Mouse (Mus musculus) gastrocnemius, postnatal 25 days (tissue): ENCODE data around the gene Retnla. TPM values are rescaled to one million over a fixed set of nuclear protein-coding genes. Genes with fewer than 3 reads are reported as not detected.

Experiments
- total RNA-seq, 2 experiments: library from RNA; stranded (reverse); gene quantifications; 1 replicate in 1 of 2; 2 replicates in 1 of 2; pipeline ENCODE4 v1.2.3; 2021

The Retnla gene
- total RNA-seq, 2 experiments from 2014 or later = 2.0 to 8.2 TPM

Other genes with a start within 250 kb of the Retnla start
- gene Trat1, start 70.5 kb upstream of the Retnla start, total RNA-seq = not detected
- not detected for gene Retnlb, start 25.7 kb upstream of the Retnla start, total RNA-seq
- gene Retnlg, start 30.1 kb downstream of the Retnla start, total RNA-seq = not detected
- gene Dzip3, start 151.6 kb downstream of the Retnla start, total RNA-seq = 1 to 10 TPM; 3.8 to 4.3 TPM
- under 1 TPM; 0.41 to 0.96 TPM for gene Cip2a, start 151.6 kb downstream of the Retnla start, total RNA-seq
- not detected for gene Myh15, start 214.9 kb downstream of the Retnla start, total RNA-seq